Mouse (Mus musculus) CD4-positive helper T cell, adult 2 months (primary cell): ENCODE data around the gene Sbno2.
A peak's percentile ranks its signal among the peaks of the same experiment; 100 is the strongest.

Source experiments
- DNase-seq: peaks from one replicate; pipeline ENCODE4 v3.0.0-alpha.2; 2012; ENCODE audit warnings: low read depth, missing footprints, low spot score

Sbno2 gene

GRCm38 (mm10) chr10:80092690-80093089 lies 12.7 kb downstream of the Sbno2 start:
- no peak for DNase-seq

- no peak for DNase-seq
Measured at GRCm38 (mm10) chr10:80091527-80091926, 13.8 kb downstream of the Sbno2 start.

- DNase-seq, result no peak
Measured at GRCm38 (mm10) chr10:80089146-80089545, 16.2 kb downstream of the Sbno2 start.

- no peak for DNase-seq
Measured at GRCm38 (mm10) chr10:80087483-80087882, 17.9 kb downstream of the Sbno2 start.

- DNase-seq, result no peak
Measured at GRCm38 (mm10) chr10:80086847-80087246, 18.5 kb downstream of the Sbno2 start.

- DNase-seq, result no peak
Measured at GRCm38 (mm10) chr10:80084817-80085487, 20.4 kb downstream of the Sbno2 start.

- no peak for DNase-seq
Measured at GRCm38 (mm10) chr10:80081075-80081474, 24.3 kb downstream of the Sbno2 start.

- no peak for DNase-seq
Measured at GRCm38 (mm10) chr10:80080396-80081070, 24.8 kb downstream of the Sbno2 start.

GRCm38 (mm10) chr10:80078366-80078765 lies 27.0 kb downstream of the Sbno2 start:
- DNase-seq, result no peak

- no peak for DNase-seq
Measured at GRCm38 (mm10) chr10:80077312-80077711, 28.1 kb downstream of the Sbno2 start.

GRCm38 (mm10) chr10:80076386-80076785 lies 29.0 kb downstream of the Sbno2 start:
- no peak for DNase-seq

GRCm38 (mm10) chr10:80075924-80076323 lies 29.4 kb downstream of the Sbno2 start:
- DNase-seq, result no peak

- peak; percentile 91 for DNase-seq
Measured at GRCm38 (mm10) chr10:80074813-80075601, 30.4 kb downstream of the Sbno2 start.

GRCm38 (mm10) chr10:80072623-80073489 lies 32.5 kb downstream of the Sbno2 start:
- no peak for DNase-seq

- DNase-seq, result no peak
Measured at GRCm38 (mm10) chr10:80071516-80071900, 33.9 kb downstream of the Sbno2 start.

- DNase-seq, result no peak
Measured at GRCm38 (mm10) chr10:80070837-80071515, 34.4 kb downstream of the Sbno2 start.

GRCm38 (mm10) chr10:80069948-80070450 lies 35.4 kb downstream of the Sbno2 start:
- no peak for DNase-seq

- no peak for DNase-seq
Measured at GRCm38 (mm10) chr10:80069251-80069650, 36.1 kb downstream of the Sbno2 start.

GRCm38 (mm10) chr10:80063877-80064650 lies 41.3 kb downstream of the Sbno2 start:
- no peak for DNase-seq

- DNase-seq, result no peak
Measured at GRCm38 (mm10) chr10:80063104-80063503, 42.3 kb downstream of the Sbno2 start.
